Mouse (Mus musculus) neural tube, embryonic 12.5 days (tissue): ENCODE data around the gene Tmem219. TPM values are rescaled to one million over a fixed set of nuclear protein-coding genes. Genes with fewer than 3 reads are reported as not detected.

Experiments
- ATAC-seq: fragments of 200-750 bp; cut with Nextera tagmentation; 2 replicates; pipeline ENCODE4 v1.8.0; 2017; ENCODE audit warnings: low read depth, mild to moderate bottlenecking, moderate TSS enrichment, moderate library complexity; ENCODE audit not compliant: low FRiP score
- H3K27ac ChIP-seq: fragments of 300-500 bp; sonication (generic); 2 replicates; pipeline ENCODE4 v1.5.1; 2016
- H3K27me3 ChIP-seq: fragments of 300-500 bp; sonication (generic); replicated peaks from 2 replicates; pipeline ENCODE4 v1.6.1; 2016; ENCODE audit warnings: mild to moderate bottlenecking
- H3K36me3 ChIP-seq: fragments of 300-500 bp; sonication (generic); 2 replicates; pipeline ENCODE4 v1.6.1; 2016; ENCODE audit warnings: mild to moderate bottlenecking
- H3K4me1 ChIP-seq: fragments of 300-500 bp; sonication (generic); 2 replicates; pipeline ENCODE4 v1.6.1; 2016
- H3K4me2 ChIP-seq: fragments of 300-500 bp; sonication (generic); replicated peaks from 2 replicates; pipeline ENCODE4 v1.6.1; 2016; ENCODE audit warnings: mild to moderate bottlenecking
- H3K4me3 ChIP-seq: fragments of 300-500 bp; sonication (generic); 2 replicates; pipeline ENCODE4 v1.5.1; 2016
- H3K9ac ChIP-seq: fragments of 300-500 bp; sonication (generic); 2 replicates; pipeline ENCODE4 v1.6.1; 2016; ENCODE audit warnings: mild to moderate bottlenecking
- H3K9me3 ChIP-seq: fragments of 300-500 bp; sonication (generic); 2 replicates; pipeline ENCODE4 v1.6.1; 2016; ENCODE audit warnings: mild to moderate bottlenecking
- WGBS: fragments of 180-500 bp; shearing (Covaris S2); methylation state at CpG from one replicate; pipeline ENCODE4 v1.1.7; 2016; 5-methylcytosine and 5-hydroxymethylcytosine counted together
- polyA plus RNA-seq: library from polyadenylated mRNA; unstranded; fragments of >200 nt; fragmentation: Nextera tagmentation; extraction: Ambion mirVana; gene quantifications from 2 replicates; pipeline ENCODE4 v1.2.1, GENCODE M21; 2016

The Tmem219 gene
- polyA plus RNA-seq, 1 experiment from 2014 or later, result 22.0 TPM

DNA sequence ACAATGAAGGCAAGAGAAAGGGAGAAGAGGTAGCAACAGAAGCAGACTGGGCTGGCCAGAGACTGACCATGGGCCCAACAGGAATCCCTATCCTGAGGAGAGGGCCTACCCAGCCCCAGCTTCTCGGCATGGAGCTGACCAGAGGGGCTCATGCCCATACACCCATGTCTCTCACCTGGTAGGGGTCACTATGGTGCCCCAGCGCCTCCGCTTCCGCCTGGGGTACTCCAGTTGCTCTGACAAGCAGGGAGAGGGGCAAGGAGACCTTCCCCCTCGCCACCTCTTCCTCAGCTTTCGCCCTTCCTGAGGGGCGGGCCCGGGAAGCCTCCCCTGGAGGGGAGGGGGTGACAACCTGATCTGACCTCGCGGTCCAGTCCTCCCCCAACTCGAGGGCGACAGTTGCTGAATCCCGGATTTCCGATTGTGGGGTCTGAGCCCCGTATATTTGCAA, 39.0 kb downstream of the Tmem219 start:
- Histone ChIP-seq H3K9ac (peak overlapping the region; percentile 87), H3K4me3 (peak overlapping the region; percentile 74), H3K4me1 (peaks cover 27% of the 10 kb centered on the region), H3K36me3 (peaks cover 19% of the 10 kb centered on the region), H3K4me2 (peak overlapping the region; percentile 100), H3K27me3 (no peaks in the 10 kb centered on the region), H3K27ac (peak overlapping the region; percentile 90; the same call in 1 of the 2 replicates), H3K9me3 (no peaks in the 10 kb centered on the region)
- peak; percentile 7; the same call in 1 of the 2 replicates for ATAC-seq
- WGBS, result 0% methylated on average over 15 of the region's 15 CpGs

DNA sequence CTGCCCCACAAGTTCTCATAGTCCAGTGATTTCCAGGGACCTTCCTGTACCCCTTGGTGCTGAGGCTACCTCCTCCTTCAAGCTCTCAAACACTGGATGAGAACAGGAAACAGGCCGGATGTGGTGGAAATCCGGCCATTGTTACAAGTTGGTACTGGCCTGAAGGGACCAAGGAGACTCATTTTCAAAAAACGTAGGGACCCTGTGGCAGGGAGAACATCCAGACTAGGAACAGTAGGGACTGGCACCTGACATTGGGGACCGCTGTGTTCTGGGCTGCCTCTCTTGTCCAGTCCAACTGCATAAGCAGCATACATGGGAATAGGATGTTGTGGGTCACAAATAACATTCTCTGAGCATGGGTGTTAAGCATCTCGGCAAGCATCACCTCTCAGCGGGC, 41.7 kb downstream of the Tmem219 start:
- Histone ChIP-seq H3K4me3 (no peak overlapping the region), H3K36me3 (peaks cover 45% of the 10 kb centered on the region), H3K27me3 (no peaks in the 10 kb centered on the region), H3K4me1 (peaks cover 27% of the 10 kb centered on the region), H3K9ac (no peak overlapping the region), H3K9me3 (no peaks in the 10 kb centered on the region), H3K27ac (no peak overlapping the region), H3K4me2 (peak overlapping the region; percentile 100)
- ATAC-seq, result no peak
- WGBS, result 77% methylated on average over 6 of the region's 6 CpGs

DNA sequence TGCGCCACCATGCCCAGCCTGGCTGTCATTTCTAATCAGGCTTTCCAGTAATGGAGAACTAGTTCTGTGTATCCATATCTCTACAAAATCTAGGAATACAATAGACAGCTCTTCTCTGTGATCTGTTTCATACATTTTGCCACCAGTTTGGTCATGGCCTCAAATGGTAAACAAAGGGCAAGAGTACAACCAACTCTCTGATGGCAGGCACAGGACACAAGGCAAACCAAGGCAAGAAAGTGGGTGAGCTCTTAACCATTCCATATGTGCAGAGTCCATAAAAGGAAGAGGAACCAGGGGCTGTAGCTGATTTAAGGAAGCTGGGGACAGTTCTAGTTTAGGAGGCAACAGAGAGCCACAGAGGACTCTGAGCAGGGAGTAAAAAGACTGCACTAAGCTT, 45.5 kb downstream of the Tmem219 start:
- Histone ChIP-seq H3K36me3 (peaks cover 83% of the 10 kb centered on the region), H3K4me2 (no peak overlapping the region), H3K4me1 (peaks cover 12% of the 10 kb centered on the region), H3K9ac (no peak overlapping the region), H3K9me3 (no peaks in the 10 kb centered on the region), H3K4me3 (no peak overlapping the region), H3K27me3 (no peaks in the 10 kb centered on the region), H3K27ac (no peak overlapping the region)
- no peak for ATAC-seq
- WGBS, result 98% methylated on average over 1 of the region's 1 CpGs

DNA sequence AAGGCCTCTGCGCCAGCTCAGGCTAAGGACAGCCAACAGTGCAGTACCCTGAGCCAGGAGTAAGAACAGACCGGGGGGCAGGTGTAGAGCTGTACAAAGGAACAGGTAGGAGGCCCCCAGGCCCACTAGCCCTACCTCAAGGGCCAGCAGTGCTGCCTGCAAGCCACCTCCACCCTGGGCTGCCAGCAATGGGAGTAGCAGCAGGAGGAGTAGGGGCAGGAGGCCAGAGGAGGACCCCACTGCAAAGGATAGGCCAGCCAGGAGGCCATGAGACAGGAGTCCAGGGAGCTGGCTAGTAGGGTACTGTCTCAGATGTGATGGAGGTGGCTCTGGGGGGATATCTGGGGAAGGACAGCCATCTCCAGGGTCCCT, 52.2 kb downstream of the Tmem219 start:
- WGBS, result 97% methylated on average over 2 of the region's 2 CpGs
- no peak overlapping the region for H3K27ac ChIP-seq
- no peaks in the 10 kb centered on the region for H3K9me3 ChIP-seq
- no peak overlapping the region for H3K4me2 ChIP-seq
- peaks cover 98% of the 10 kb centered on the region for H3K36me3 ChIP-seq
- no peak for ATAC-seq
- H3K4me3 ChIP-seq, result no peak overlapping the region
- no peaks in the 10 kb centered on the region for H3K27me3 ChIP-seq
- no peaks in the 10 kb centered on the region for H3K4me1 ChIP-seq
- H3K9ac ChIP-seq, result no peak overlapping the region

DNA sequence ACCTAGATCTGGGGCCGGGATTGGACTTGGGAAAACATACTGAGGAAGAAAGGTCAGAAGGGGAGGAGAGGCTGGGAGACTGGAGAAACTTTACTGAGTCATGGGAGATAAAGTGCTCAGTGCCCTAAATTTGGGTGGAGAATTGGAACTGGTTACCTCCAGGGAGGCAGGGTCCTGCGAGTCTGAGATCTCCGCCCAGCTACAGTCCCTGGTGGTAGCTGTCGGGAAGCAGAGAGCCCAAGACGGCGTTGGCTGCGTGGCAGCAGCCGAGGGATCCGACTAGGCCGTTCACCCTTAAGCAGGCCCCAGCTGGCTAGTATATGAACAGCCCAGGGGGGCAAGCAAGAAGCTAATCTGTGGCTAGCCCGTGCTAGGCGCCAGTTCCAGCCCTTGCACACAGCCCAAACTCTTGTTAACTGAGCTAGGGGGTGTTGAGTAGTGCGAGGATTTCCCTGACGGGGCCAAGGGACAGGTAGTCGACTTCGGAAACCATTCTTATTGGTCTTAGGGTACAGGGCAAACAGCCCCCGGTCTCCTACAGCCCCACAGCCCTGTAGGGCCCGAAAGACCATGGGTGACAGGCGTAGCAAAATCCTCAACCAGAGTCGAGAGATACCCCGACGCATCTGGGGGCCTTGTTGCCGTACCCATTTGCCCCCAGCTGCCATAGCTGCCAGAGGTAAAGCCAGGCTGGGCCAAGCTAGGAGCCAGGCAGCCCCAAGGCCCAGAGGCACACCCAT, 52.8 kb downstream of the Tmem219 start:
- 89% methylated on average over 23 of the region's 23 CpGs for WGBS
- no peak overlapping the region for H3K9ac ChIP-seq
- no peak for ATAC-seq
- no peaks in the 10 kb centered on the region for H3K4me1 ChIP-seq
- H3K27ac ChIP-seq, result no peak overlapping the region
- no peaks in the 10 kb centered on the region for H3K9me3 ChIP-seq
- H3K4me2 ChIP-seq, result no peak overlapping the region
- no peak overlapping the region for H3K4me3 ChIP-seq
- peaks cover 98% of the 10 kb centered on the region for H3K36me3 ChIP-seq
- H3K27me3 ChIP-seq, result no peaks in the 10 kb centered on the region

DNA sequence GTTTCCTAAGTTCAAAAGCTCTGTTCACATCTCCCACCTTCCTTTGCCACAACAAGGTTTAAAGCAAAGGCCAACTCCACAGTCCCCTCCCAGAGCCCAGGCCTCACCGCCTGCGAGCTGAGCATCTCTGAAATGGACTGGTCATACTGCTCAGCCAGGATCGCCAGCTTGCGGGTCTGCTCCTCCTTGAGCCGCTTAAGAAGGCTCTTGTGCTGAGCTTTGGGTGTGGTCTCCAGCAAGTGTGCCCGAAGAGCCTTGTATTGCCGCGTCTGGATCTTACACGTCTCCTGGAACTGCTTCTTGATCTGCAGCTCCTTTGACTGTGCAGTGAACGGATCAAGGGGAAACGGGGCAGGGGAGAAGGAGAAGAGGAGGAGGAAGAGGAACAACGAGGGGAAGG, 54.7 kb downstream of the Tmem219 start:
- H3K4me1 ChIP-seq, result peaks cover 14% of the 10 kb centered on the region
- H3K9me3 ChIP-seq, result no peaks in the 10 kb centered on the region
- 86% methylated on average over 12 of the region's 12 CpGs for WGBS
- peaks cover 93% of the 10 kb centered on the region for H3K36me3 ChIP-seq
- H3K9ac ChIP-seq, result no peak overlapping the region
- no peaks in the 10 kb centered on the region for H3K27me3 ChIP-seq
- H3K4me3 ChIP-seq, result no peak overlapping the region
- no peak overlapping the region for H3K4me2 ChIP-seq
- no peak for ATAC-seq
- no peak overlapping the region for H3K27ac ChIP-seq

DNA sequence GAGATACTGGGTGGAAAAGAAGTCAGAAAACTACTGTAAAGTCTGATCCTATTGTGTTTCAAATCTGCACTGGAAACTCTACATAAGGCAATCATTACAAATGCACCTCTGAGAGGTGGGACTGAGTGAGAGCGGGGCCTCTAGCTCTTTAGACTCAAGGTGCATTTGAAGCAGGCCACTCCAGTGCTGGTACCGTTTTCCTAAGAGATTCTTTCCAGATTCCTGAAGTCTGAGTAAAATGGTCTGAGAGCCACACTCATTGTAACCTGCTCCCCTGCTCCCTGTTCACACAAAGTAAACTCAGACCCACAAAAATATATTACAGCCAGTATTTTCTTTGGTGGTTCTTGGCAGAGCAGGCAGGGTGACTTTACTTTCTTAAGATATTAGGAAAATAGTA, 55.2 kb downstream of the Tmem219 start:
- Histone ChIP-seq H3K4me3 (no peak overlapping the region), H3K9ac (no peak overlapping the region), H3K27ac (no peak overlapping the region), H3K4me2 (no peak overlapping the region), H3K4me1 (peaks cover 18% of the 10 kb centered on the region), H3K27me3 (no peaks in the 10 kb centered on the region), H3K36me3 (peaks cover 89% of the 10 kb centered on the region), H3K9me3 (no peaks in the 10 kb centered on the region)
- no peak for ATAC-seq
- WGBS, result 98% methylated on average over 2 of the region's 2 CpGs

DNA sequence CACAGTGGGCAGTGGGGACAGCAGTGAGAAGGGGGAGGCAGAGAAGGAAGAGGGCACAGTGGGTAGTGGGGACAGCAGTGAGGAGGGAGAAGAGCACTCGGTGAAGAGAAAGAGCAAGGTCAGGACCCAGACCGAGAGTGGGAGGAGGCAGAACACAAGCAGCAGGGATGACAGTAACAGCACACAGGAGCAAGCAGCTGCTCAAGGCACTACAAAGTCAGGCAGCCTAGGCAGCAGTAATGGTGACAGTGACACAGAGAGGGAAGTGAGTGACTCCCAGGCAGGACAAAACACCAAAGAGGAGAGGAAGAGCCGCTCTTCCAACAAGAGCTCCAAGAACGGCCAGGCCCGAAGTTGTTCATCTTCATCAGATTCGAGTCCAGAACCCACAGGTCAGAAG, 58.9 kb downstream of the Tmem219 start:
- Histone ChIP-seq H3K9ac (peak overlapping the region; percentile 54), H3K4me2 (peak overlapping the region; percentile 79), H3K27me3 (no peaks in the 10 kb centered on the region), H3K4me1 (peaks cover 27% of the 10 kb centered on the region), H3K4me3 (peak overlapping the region; percentile 62; the same call in 1 of the 2 replicates), H3K27ac (peak overlapping the region; percentile 6), H3K36me3 (peaks cover 62% of the 10 kb centered on the region), H3K9me3 (no peaks in the 10 kb centered on the region)
- 66% methylated on average over 6 of the region's 6 CpGs for WGBS
- no peak for ATAC-seq

DNA sequence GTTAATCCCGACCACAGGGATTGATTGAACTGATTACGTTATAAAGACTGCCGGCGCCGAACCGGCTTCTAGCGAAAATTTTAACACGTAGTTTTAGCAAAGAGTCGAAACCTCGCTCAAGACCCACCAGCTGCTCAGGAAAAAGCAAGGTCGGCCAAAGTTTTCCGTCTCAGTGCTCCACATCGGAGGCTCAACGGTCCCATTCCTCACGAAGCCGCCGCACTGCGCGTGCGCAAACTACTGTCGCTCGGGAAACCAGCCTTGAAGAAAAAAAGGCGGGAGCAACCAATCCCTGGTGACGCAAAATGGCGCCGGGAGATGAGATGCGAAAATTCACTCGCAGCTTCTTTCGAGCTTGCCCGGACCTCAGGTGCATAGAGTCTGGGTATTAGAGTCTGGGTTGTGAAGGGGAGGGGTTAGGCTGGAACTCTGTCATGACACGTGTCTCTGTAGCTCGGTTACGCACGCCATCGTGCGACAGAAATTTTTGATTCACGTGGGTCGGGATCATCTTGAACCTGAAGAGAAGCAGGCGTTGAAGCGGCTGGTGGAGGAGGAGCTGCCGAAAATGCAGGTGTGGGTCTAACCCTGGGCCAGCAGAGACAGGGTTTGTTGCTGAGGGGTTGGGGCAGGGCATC, 60.5 kb downstream of the Tmem219 start, which contains the start of gene Ino80e:
TSS of gene Ino80e (minus strand) at position 231 of the 638 bp plus-strand sequence.
- peak; percentile 78 for ATAC-seq
- H3K4me2 ChIP-seq, result peak within 1 kb of the TSS; percentile 79
- peak within 1 kb of the TSS; percentile 54 for H3K9ac ChIP-seq
- H3K4me1 ChIP-seq, result peaks cover 27% of the 10 kb centered on the region
- peaks cover 62% of the 10 kb centered on the region for H3K36me3 ChIP-seq
- under 1% methylated on average over 41 of the region's 41 CpGs for WGBS
- H3K4me3 ChIP-seq, result peak within 1 kb of the TSS; percentile 62
- no peaks in the 10 kb centered on the region for H3K9me3 ChIP-seq
- peak within 1 kb of the TSS; percentile 13 for H3K27ac ChIP-seq
- no peaks in the 10 kb centered on the region for H3K27me3 ChIP-seq

DNA sequence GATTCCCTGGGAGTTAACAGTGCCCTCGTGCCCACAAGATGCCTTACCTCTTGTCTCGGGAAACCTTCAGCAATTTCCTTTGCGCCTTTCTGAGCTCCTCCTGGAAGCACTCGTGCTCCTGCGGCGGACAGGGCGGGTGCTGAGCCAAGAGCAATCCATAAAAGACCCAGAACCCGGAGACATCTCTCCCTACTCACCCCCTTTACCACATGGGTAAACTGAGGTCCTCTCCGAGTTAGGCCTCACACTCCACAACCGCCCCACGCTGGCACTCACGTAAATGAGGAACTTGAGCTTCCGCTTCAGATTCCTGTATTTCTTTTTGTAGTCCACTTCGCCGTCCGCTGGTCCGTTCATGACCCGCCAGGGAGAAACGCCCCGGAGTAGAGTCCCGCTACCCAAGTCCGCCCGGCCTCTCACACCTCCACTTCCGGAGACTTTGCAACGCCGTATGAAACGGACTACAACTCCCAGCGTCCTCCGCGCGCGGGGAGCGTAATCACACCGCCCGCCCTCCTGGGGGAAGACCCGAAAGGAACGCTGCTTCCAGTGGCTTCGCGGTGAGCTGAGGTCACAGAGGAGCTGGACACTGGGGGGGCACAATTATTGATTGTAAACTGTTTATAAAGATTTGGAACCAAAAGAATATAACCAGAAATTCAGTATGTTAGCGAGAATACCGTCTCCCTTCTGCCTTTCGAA, 61.1 kb downstream of the Tmem219 start, which contains the start of gene Hirip3:
TSS of gene Hirip3 (plus strand) at position 544 of the 702 bp plus-strand sequence.
- H3K4me1 ChIP-seq, result peaks cover 27% of the 10 kb centered on the region
- peak within 1 kb of the TSS; percentile 79 for H3K4me2 ChIP-seq
- peak within 1 kb of the TSS; percentile 62 for H3K4me3 ChIP-seq
- H3K9me3 ChIP-seq, result no peaks in the 10 kb centered on the region
- H3K9ac ChIP-seq, result peak within 1 kb of the TSS; percentile 54
- WGBS, result 3% methylated on average over 42 of the region's 42 CpGs
- H3K36me3 ChIP-seq, result peaks cover 62% of the 10 kb centered on the region
- ATAC-seq, result peak; percentile 92
- H3K27ac ChIP-seq, result peak within 1 kb of the TSS; percentile 13; the same call in 1 of the 2 replicates
- H3K27me3 ChIP-seq, result no peaks in the 10 kb centered on the region

DNA sequence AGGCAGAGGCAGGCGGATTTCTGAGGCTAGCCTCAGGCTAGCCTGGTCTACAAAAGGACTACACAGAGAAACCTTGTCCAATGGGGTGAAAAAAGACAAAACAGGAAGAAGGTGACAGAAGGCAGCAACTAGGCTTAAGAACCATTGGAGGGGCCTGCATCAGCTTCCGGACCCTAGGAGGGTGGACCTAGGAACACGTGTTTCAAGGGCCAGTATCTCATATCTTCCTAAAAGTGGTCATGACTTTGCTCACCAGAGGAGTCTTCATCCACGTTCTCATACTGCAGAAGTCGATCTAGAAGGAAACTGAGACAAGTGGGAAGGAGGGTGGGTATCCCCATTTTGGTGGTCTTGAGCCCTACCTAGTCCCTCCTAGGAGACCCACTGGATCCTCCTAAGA, 61.7 kb downstream of the Tmem219 start:
- Histone ChIP-seq H3K9me3 (no peaks in the 10 kb centered on the region), H3K9ac (peak overlapping the region; percentile 54), H3K4me3 (peak overlapping the region; percentile 62), H3K36me3 (peaks cover 62% of the 10 kb centered on the region), H3K27me3 (no peaks in the 10 kb centered on the region), H3K4me2 (peak overlapping the region; percentile 79), H3K4me1 (peaks cover 27% of the 10 kb centered on the region), H3K27ac (no peak overlapping the region)
- peak; percentile 10; the same call in 1 of the 2 replicates for ATAC-seq
- 73% methylated on average over 5 of the region's 5 CpGs for WGBS
